Mouse (Mus musculus): ENCODE measurements around the gene Tgfbr2. TPM values are rescaled to one million over a fixed set of nuclear protein-coding genes. Genes with fewer than 3 reads are reported as not detected.

The Tgfbr2 gene
- polyA plus RNA-seq, 1 experiment from 2014 or later, result 12.4 TPM

DNA sequence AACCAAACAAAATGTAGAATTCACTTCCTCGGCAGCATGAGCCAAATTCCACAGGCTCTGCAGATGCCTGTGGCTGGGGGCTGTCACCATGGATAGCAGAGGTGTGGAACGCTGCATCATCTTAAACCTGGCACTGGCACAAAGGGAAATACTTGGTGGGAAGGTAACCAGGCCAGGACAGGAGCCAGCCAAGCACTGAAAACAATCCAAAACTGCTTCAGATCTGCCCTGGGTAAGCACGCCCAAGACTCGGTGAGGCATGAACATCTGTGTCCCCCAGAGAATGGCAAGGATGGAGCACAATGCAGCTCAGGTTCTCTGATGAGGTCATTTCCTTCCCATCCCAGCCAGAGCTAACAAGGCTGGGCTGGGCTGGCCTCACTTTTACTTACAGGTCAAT, 43.6 kb upstream of the Tgfbr2 start:
- ATAC-seq (replicated peaks; ENCODE audit: insufficient number of reproducible peaks, low FRiP score, low TSS enrichment), result no peak
- no peaks in the 10 kb centered on the region for H3K27me3 ChIP-seq (ENCODE audit: control insufficient read depth, insufficient read depth, low read length)

DNA sequence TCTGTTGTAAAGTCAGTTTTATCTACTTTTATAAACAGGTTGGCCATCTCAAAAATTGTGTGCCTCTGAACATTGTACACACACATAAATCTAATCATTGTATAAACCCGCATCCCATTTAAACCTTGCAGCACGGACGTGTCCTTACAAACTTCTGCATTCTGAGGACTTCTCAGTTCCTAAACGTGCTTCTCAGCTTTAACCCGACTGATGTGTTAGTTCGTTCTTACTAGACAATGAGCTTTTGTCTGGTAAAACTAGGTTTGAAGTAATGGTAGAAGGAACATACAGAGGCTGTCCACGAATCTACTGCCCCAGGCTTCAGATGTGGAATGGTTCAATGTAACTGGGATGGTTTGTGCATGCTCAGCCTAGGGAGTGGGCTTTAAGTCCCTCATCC, 41.9 kb upstream of the Tgfbr2 start:
- H3K4me1 ChIP-seq (ENCODE audit: control insufficient read depth, insufficient read depth, low read length), result peaks cover 16% of the 10 kb centered on the region
- H3K9me3 ChIP-seq (replicated peaks; ENCODE audit: control insufficient read depth, low read length), result no peaks in the 10 kb centered on the region
- no peak overlapping the region for H3K4me2 ChIP-seq
- no peaks in the 10 kb centered on the region for H3K36me3 ChIP-seq (ENCODE audit: control insufficient read depth, insufficient read depth, low read length)
- H3K4me3 ChIP-seq (ENCODE audit: low read depth, low read length), result no peak overlapping the region
- WGBS (ENCODE audit: insufficient replicate concordance), result 85% methylated on average over 7 of the region's 7 CpGs
- ATAC-seq (replicated peaks; ENCODE audit: insufficient number of reproducible peaks, low FRiP score, low TSS enrichment), result no peak
- H3K9ac ChIP-seq (ENCODE audit: low read depth, low read length), result no peak overlapping the region
- no peaks in the 10 kb centered on the region for H3K27me3 ChIP-seq (ENCODE audit: control insufficient read depth, insufficient read depth, low read length)
- no peak overlapping the region for H3K27ac ChIP-seq (ENCODE audit: low read depth, low read length)

More for the DNA sequence above, 43.6 kb upstream of the Tgfbr2 start:
- H3K27ac ChIP-seq (ENCODE audit: low read depth, low read length), result no peak overlapping the region
- H3K4me3 ChIP-seq (ENCODE audit: low read depth, low read length), result no peak overlapping the region
- 49% methylated on average over 4 of the region's 4 CpGs for WGBS (ENCODE audit: insufficient replicate concordance)
- H3K9me3 ChIP-seq (replicated peaks; ENCODE audit: control insufficient read depth, low read length), result no peaks in the 10 kb centered on the region
- H3K9ac ChIP-seq (ENCODE audit: low read depth, low read length), result no peak overlapping the region
- H3K4me1 ChIP-seq (ENCODE audit: control insufficient read depth, insufficient read depth, low read length), result peaks cover 6% of the 10 kb centered on the region; the same call in 1 of the 2 replicates
- H3K4me2 ChIP-seq, result no peak overlapping the region
- no peaks in the 10 kb centered on the region for H3K36me3 ChIP-seq (ENCODE audit: control insufficient read depth, insufficient read depth, low read length)

DNA sequence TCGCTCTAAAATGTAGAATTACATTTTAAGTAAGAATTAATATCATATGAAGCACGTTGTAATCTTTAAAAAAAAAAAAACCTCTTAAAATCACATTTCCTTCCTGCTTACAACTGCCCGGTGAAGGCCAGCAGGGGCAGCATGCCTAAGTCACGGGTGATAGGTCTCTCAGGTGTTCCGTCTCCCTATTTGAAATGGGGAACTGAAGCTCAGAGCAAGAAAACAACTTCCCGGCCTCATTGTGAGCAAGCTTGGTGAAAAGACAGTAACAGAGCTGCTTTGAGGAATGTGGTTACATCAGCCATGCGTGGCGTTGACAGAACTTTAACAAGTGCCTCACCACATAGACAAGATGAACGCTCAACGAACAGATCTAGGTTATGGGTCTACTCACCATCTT, 41.5 kb upstream of the Tgfbr2 start:
- Histone ChIP-seq H3K4me2 (no peak overlapping the region), H3K4me1 (ENCODE audit: control insufficient read depth, insufficient read depth, low read length) (peaks cover 16% of the 10 kb centered on the region), H3K4me3 (ENCODE audit: low read depth, low read length) (no peak overlapping the region), H3K27me3 (ENCODE audit: control insufficient read depth, insufficient read depth, low read length) (no peaks in the 10 kb centered on the region), H3K9ac (ENCODE audit: low read depth, low read length) (no peak overlapping the region), H3K36me3 (ENCODE audit: control insufficient read depth, insufficient read depth, low read length) (no peaks in the 10 kb centered on the region), H3K9me3 (replicated peaks; ENCODE audit: control insufficient read depth, low read length) (no peaks in the 10 kb centered on the region), H3K27ac (ENCODE audit: low read depth, low read length) (no peak overlapping the region)
- ATAC-seq (replicated peaks; ENCODE audit: insufficient number of reproducible peaks, low FRiP score, low TSS enrichment), result no peak
- 77% methylated on average over 10 of the region's 10 CpGs for WGBS (ENCODE audit: insufficient replicate concordance)

DNA sequence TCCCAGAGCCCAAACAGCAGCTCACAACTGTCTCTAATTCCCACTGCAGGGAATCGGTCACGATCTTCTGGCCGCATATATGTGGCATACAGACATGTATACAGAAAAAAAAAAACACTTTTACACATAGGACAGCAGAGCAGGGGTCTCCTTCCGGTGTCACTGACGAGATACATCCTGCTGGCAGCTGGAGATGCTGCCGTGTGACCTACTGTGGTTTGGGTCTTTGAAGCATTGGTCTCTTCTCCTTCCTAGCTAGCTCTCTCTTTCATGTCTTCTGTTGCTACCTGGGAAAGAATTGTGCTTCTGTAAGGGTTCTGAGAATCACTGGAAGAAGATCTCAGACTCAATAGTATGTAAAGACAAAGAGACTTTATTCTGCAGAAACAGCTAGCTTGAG, 39.1 kb upstream of the Tgfbr2 start:
- H3K4me1 ChIP-seq (ENCODE audit: control insufficient read depth, insufficient read depth, low read length), result peaks cover 16% of the 10 kb centered on the region
- no peak overlapping the region for H3K27ac ChIP-seq (ENCODE audit: low read depth, low read length)
- no peaks in the 10 kb centered on the region for H3K9me3 ChIP-seq (replicated peaks; ENCODE audit: control insufficient read depth, low read length)
- no peak overlapping the region for H3K9ac ChIP-seq (ENCODE audit: low read depth, low read length)
- H3K4me2 ChIP-seq, result no peak overlapping the region
- 68% methylated on average over 6 of the region's 6 CpGs for WGBS (ENCODE audit: insufficient replicate concordance)
- H3K27me3 ChIP-seq (ENCODE audit: control insufficient read depth, insufficient read depth, low read length), result no peaks in the 10 kb centered on the region
- no peak for ATAC-seq (replicated peaks; ENCODE audit: insufficient number of reproducible peaks, low FRiP score, low TSS enrichment)
- no peak overlapping the region for H3K4me3 ChIP-seq (ENCODE audit: low read depth, low read length)
- no peaks in the 10 kb centered on the region for H3K36me3 ChIP-seq (ENCODE audit: control insufficient read depth, insufficient read depth, low read length)

DNA sequence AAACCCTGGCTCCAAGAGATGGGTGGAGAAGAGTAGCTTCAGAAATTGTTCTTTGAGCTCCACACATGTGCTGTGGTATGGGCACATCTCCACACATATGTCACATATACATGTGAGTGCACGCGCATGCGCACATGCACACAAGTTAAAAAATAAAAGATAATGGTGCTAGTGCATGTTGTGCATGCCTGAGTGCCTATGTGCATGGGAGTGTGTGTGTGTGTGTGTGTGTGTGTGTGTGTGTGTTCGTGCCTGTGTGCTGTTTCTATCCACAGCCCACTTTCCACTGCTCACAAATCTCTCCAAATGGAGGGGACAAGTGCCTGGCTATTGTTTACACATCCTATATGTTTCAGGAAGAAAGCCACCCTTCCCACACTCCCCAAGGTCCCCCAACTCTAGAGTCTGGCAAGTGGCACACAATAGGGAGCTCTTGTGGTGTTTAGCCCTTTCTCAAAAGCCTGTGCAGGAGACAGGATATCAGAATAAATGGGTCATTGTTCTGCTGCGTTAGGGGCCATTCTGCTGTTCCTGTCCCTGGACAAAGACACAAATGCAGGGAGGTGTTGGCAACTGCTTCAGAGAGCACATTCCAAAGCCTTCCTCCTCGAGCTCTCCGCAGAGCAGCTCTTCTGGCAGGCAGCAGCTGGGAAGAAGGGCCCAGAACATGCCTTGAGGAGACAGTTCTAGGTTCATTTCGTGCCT, 37.9 kb upstream of the Tgfbr2 start:
- Histone ChIP-seq H3K4me2 (no peak overlapping the region), H3K27me3 (ENCODE audit: control insufficient read depth, insufficient read depth, low read length) (no peaks in the 10 kb centered on the region; the same call in 1 of the 2 replicates), H3K36me3 (ENCODE audit: control insufficient read depth, insufficient read depth, low read length) (no peaks in the 10 kb centered on the region), H3K9me3 (replicated peaks; ENCODE audit: control insufficient read depth, low read length) (no peaks in the 10 kb centered on the region), H3K27ac (ENCODE audit: low read depth, low read length) (no peak overlapping the region), H3K9ac (ENCODE audit: low read depth, low read length) (no peak overlapping the region), H3K4me3 (ENCODE audit: low read depth, low read length) (no peak overlapping the region), H3K4me1 (ENCODE audit: control insufficient read depth, insufficient read depth, low read length) (peaks cover 13% of the 10 kb centered on the region)
- 60% methylated on average over 8 of the region's 8 CpGs for WGBS (ENCODE audit: insufficient replicate concordance)
- ATAC-seq (replicated peaks; ENCODE audit: insufficient number of reproducible peaks, low FRiP score, low TSS enrichment), result no peak

DNA sequence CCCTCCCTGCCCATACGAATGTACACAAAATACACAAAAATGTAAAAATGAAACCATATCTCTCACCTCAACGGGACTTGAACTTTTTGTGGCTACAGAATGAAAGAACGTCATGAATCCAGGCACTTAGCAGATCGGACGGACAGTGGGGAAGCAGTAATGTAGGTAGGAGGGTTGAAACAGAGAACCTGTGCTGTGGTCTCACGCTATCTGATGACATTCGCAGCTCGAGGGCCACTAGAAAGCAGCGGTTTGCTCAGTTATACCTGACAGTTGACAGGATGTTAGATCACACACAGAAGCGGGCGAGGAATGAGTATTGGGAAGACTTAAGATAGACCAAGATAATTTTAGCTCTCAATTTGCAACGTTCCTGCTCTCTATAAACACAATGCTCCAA, 36.9 kb upstream of the Tgfbr2 start:
- Histone ChIP-seq H3K9me3 (replicated peaks; ENCODE audit: control insufficient read depth, low read length) (no peaks in the 10 kb centered on the region), H3K4me2 (no peak overlapping the region), H3K36me3 (ENCODE audit: control insufficient read depth, insufficient read depth, low read length) (no peaks in the 10 kb centered on the region), H3K4me1 (ENCODE audit: control insufficient read depth, insufficient read depth, low read length) (peaks cover 13% of the 10 kb centered on the region), H3K27ac (ENCODE audit: low read depth, low read length) (no peak overlapping the region), H3K4me3 (ENCODE audit: low read depth, low read length) (no peak overlapping the region), H3K9ac (ENCODE audit: low read depth, low read length) (no peak overlapping the region), H3K27me3 (ENCODE audit: control insufficient read depth, insufficient read depth, low read length) (no peaks in the 10 kb centered on the region; the same call in 1 of the 2 replicates)
- ATAC-seq (replicated peaks; ENCODE audit: insufficient number of reproducible peaks, low FRiP score, low TSS enrichment), result no peak
- WGBS (ENCODE audit: insufficient replicate concordance), result 72% methylated on average over 12 of the region's 12 CpGs

DNA sequence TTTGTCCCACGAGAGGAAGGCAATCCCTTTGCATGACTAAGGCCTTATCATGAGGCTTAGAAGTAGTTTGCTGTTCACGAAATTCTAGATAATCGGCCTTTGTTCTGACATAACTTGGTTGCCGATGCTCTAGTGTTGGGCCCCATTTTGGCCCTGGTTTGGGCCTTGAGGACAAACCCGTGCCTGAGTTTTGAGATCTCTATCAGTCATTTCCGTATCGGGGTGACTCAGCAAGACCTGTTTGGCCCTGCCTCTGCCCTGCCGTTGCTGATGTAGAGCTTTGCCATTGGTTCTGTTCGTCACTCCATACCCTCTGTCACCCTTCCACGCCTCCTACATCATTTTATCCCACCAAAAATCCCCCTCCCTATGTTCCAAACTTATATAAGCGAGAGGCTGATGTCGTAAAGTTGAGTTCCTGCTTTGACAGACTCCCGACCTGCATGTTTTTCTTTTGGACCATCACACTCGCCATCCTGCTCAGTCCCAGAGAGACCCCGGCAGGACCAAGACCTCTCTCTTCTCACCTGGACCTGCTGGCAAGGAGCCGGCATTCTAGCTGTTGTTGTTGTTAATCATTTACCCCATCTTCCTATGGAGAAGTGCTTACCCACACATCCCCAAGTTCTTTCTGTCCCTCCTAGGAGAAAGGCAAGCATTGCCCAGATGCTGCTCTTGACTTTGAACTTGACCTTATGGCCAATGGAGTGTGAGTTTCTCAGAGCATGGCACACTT, 33.2 kb upstream of the Tgfbr2 start:
- no peaks in the 10 kb centered on the region for H3K9me3 ChIP-seq (replicated peaks; ENCODE audit: control insufficient read depth, low read length)
- H3K4me1 ChIP-seq (ENCODE audit: control insufficient read depth, insufficient read depth, low read length), result peaks cover 8% of the 10 kb centered on the region
- no peaks in the 10 kb centered on the region for H3K36me3 ChIP-seq (ENCODE audit: control insufficient read depth, insufficient read depth, low read length)
- 79% methylated on average over 16 of the region's 16 CpGs for WGBS (ENCODE audit: insufficient replicate concordance)
- H3K4me3 ChIP-seq (ENCODE audit: low read depth, low read length), result no peak overlapping the region
- ATAC-seq (replicated peaks; ENCODE audit: insufficient number of reproducible peaks, low FRiP score, low TSS enrichment), result no peak
- H3K27ac ChIP-seq (ENCODE audit: low read depth, low read length), result no peak overlapping the region
- H3K27me3 ChIP-seq (ENCODE audit: control insufficient read depth, insufficient read depth, low read length), result no peaks in the 10 kb centered on the region; the same call in 1 of the 2 replicates
- no peak overlapping the region for H3K4me2 ChIP-seq
- no peak overlapping the region for H3K9ac ChIP-seq (ENCODE audit: low read depth, low read length)

DNA sequence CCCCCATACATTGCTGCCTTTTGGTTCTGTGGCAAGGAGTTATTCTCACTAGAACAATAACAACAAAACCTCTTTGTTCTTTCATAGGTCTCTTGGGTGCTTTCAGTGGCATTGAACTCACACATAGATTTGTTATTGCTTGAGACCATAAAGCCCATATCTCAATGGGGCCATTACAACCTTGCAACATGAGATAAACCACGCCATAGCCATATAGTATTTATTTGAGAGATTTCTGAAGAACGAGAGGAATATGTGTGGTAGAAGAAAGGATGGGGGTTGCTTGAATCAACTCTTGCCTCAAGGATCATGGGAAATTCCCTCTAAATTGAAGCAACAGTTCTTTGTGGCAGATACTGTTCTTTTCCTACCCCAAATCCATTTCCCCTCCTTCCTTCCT, 31.7 kb upstream of the Tgfbr2 start:
- Histone ChIP-seq H3K9ac (ENCODE audit: low read depth, low read length) (no peak overlapping the region), H3K36me3 (ENCODE audit: control insufficient read depth, insufficient read depth, low read length) (no peaks in the 10 kb centered on the region), H3K4me3 (ENCODE audit: low read depth, low read length) (no peak overlapping the region), H3K4me2 (no peak overlapping the region), H3K27me3 (ENCODE audit: control insufficient read depth, insufficient read depth, low read length) (no peaks in the 10 kb centered on the region; the same call in 1 of the 2 replicates), H3K27ac (ENCODE audit: low read depth, low read length) (no peak overlapping the region), H3K4me1 (ENCODE audit: control insufficient read depth, insufficient read depth, low read length) (no peaks in the 10 kb centered on the region), H3K9me3 (replicated peaks; ENCODE audit: control insufficient read depth, low read length) (no peaks in the 10 kb centered on the region)
- 66% methylated on average over 2 of the region's 2 CpGs for WGBS (ENCODE audit: insufficient replicate concordance)
- ATAC-seq (replicated peaks; ENCODE audit: insufficient number of reproducible peaks, low FRiP score, low TSS enrichment), result no peak

Data from heart, embryonic 11.5 days (tissue).